Mouse (Mus musculus) left cerebral cortex, postnatal 25 days (tissue): ENCODE results near the gene Slc52a3. TPM values are rescaled to one million over a fixed set of nuclear protein-coding genes. Genes with fewer than 3 reads are reported as not detected.

Source experiments
- DNase-seq, 2 experiments: peaks; one replicate each; pipeline ENCODE4 v3.0.0; 2022; ENCODE audit warnings: low spot score in 2 of 2, mixed read lengths in 1 of 2
- intact Hi-C: fragments of 180-260 bp; cut with DNase I; formaldehyde crosslinking; loops from one replicate; pipeline ENCODE4 v1.15.1; 2025
- total RNA-seq, 2 experiments: library from RNA; stranded (reverse); gene quantifications; 2 replicates each; pipeline ENCODE4 v1.2.3; 2021

The Slc52a3 gene
- total RNA-seq, 2 experiments from 2014 or later = 4.0 to 4.1 TPM

DNA sequence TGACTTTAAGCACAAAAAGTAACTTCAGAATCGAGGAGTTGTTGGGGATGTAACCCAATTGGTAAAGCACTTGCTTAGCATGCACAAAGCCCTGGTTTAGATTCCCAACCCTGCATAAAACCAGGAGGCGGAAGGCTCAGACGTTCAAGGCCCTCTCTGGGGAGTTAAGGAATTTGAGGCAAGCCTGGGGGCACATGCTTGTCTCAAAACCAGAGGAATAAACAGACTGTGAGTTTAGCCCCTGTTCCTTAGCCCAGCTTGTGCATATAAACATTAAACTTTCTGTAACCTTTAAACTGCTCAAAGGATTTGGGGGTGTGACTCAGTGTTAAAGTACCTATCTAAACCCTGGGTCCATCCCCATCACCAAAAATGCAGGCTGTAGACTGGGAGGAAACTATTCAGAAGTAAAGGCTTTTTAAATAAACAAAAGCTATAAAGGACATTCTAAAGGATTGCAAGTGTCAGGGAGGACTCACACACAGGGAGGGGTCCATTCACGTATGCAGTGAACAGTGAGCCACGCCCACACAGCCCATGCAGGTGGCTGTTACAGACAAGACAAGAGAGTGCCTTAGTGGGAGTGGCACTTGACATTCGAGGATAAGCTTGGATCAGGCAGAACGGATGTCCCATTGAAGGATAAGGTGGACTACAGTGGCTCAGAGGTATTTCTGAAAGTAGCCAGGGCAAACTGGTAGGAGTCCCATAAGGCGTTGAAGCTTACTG is 1.6 kb downstream of the Slc52a3 start:
- DNase-seq = no peak
- intact Hi-C loops = no loop called here

DNA sequence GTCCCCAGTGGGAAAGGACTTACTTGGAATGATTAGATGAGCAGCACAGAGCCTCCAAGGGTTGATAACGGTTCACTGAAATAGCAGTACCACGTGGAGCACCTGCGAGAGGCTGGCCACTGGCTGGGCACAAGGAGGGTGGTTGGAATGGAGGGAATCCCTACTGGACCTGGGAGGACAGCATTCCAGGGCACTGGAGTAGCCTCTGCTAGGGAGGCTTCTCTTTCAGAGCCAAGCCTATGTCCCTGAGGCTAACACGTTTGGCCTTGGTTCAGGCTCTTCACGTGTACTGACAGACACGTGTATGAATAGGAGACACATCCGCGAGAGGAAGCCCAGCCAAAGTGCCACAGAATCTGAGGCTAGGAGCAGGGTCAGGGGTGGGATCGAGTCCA is 2.2 kb downstream of the Slc52a3 start:
- intact Hi-C loops = no loop called here
- DNase-seq = no peak

DNA sequence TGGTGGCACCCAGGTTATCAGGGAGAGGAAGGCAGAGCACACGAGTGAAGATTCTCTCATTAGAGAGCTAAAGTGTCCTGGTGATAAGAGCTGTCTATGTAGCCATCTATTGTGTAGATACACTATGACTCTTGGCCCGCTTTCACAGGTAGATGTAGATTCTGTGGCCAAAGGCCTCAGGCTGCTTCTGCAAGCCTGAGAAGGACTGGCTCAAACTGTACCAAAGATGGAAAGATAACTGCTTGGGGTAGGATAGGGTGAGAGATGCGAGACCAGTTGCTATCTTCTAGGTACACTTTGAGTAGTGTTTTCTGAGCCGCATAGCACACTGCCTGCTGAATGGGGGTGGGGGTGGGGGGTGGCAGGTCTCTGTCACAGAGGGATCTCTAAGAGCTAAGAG is 2.6 kb downstream of the Slc52a3 start:
- no peak for DNase-seq
- intact Hi-C loops = no loop called here

DNA sequence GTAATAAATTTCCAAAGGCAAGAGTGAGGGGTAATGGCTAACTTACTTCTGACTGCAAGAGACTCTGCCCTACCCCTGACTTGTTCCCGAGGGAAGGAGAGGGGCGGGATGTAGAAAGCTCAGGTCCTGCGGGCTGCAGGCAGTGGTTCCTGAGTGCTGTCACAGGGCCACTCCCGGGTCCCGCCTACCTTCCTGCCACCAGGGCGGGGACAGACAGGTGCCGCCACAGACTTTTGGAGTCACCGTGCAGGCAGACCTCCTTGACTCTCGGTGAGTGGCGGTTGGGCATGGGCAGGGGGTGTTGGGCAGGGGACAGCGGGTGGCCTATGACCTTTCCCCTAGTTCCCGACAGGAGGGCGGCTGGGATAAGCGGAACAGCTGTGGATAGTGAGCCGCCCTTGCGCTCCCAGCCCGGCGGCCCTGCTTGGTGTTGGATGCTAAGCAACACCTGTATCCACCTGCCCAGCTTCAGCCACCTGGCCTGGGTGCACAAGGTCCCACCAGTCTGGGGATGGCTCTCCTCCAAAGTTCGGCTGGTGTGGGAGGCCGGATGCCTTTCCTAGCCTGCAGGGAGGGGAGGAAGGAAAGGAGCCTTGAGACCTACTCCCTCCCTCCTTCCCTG is 3.5 kb downstream of the Slc52a3 start:
- no peak for DNase-seq
- intact Hi-C loops = no loop called here

DNA sequence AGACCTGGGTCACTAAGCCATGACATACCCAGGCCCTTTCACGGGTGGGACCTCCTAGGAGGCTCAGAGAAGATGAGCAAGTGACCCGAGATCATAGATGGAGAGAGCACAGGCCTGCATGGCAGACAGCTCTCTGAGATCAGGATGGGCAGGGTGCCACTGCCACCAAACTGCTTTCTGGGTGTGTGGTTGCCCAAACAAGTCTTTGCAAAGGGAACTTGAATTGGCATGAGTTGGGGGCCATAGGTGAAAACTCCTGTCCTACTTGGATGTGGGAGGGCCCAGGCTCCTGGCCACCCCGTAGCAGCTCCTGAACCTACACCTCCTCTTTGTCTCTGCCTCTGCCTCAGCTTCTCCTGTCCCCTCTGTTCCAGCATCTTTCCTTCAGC is 4.0 kb downstream of the Slc52a3 start:
- no peak for DNase-seq
- intact Hi-C loops = no loop called here

DNA sequence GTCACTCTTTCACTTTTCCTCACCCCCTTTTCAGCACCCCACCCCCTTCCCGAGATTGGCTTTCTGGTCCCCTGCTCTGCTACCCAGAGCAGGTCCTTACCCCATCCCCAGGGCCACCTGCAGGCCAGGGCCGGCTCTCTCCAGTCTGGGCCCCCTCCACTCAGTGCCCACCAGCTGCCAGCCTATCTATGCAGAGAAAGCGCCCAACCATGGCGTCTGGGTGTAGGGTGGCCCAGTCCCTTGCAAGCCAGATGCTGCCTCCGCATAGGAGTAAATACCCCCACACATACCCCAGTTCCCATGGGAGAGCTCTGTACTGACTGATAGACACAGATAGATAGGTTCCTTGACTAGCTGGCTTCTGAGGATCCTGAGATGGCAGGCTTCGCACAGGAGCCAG is 4.4 kb downstream of the Slc52a3 start:
- intact Hi-C loops = no loop called here
- no peak for DNase-seq

DNA sequence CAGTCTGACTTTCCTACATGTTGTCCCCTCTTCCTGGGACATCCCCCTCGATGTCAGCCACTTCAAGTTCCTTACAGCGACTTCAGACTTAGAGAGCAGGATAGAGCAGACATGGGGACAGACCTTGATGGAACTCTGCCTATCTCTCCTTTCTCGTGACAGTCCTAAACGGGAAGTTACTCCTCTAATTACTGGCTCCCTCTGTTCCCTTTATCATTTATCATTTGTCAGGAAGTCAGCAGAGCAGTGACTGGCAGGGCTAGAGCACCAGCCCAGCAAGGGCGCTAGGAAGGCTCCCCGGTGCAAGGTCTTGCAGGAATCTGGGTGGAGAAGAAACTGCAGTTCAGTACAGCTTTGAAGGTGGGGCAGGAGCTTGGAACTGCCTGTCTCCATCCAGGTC is 6.2 kb downstream of the Slc52a3 start:
- intact Hi-C loops = no loop called here
- DNase-seq = no peak

DNA sequence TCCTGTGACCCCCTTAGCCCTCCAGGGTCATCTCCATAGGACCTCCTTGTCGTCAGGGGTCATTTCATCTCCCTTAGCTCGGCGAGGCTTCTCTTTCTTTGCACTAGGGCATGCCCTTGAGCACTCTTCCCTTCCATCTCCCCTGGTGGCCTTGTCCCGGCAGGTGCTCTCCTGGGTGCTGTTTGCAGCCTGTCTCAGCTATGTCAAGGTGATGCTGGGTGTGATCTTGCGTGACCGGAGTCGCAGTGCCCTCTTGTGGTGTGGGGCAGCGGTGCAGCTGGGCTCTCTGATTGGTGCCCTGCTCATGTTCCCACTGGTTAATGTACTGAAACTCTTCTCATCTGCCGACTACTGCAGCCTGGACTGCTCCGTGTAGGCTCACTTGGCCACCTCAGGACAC is 11.5 kb downstream of the Slc52a3 start:
- intact Hi-C loops = loop anchor here (5.0 kb wide), 1 partner anchor 250 kb away; no protein-coding TSS in a partner anchor
- DNase-seq = peak; percentile 27 to 34

DNA sequence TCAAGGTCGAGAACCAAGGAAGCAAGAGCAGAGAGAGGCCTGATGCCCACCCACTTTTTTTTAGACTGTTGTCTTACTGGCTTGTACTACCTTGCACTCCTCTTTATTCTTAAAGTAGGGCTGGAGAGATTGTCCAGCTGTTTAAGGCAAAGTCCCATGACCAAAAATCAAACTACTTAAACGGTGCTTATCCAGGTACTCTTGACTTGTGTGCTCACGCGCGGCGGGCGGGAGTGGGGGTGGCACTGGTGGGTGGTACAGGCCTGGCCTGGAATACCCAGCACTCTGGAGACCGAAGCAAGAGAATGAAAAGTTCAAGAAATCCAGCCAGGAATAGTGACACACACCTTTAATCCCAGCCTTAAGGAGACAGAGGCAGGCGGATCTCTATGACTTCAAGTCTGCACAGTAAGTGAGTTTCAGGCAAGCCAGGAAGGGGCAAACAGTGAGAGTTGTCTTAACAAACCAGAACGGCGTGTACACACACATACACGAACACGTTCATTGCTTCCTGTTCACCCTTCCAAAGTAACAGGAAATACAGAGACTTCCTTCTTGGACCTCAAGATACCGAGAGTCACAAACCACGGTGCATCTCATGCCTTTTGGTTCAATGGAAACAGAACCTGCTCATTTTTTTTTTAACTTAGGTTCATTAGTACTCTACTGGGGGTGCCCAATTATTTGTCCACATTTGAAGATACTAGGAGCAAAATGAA is 12.9 kb downstream of the Slc52a3 start:
- intact Hi-C loops = loop anchor here (5.0 kb wide), 1 partner anchor 252 kb away; no protein-coding TSS in a partner anchor
- no peak for DNase-seq

DNA sequence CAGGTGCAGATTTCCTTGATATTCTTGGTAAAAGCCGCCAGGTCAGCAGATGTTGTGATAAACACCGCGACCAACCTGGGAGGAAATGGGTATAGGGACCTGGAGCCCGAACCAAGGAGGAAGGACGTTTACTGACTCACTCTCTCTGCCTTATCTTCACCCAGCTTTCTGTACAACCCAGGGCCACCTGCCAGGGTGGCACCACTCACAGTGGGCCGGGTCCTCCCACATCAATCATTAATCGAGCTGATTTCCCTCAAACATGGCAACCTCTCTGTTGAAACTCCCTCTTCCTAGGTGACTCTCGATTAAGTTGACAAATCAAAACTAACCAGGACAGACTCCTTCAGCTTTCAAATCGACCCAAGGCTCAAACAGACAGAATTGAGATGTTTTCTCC is 13.9 kb downstream of the Slc52a3 start:
- intact Hi-C loops = no loop called here
- DNase-seq = no peak

DNA sequence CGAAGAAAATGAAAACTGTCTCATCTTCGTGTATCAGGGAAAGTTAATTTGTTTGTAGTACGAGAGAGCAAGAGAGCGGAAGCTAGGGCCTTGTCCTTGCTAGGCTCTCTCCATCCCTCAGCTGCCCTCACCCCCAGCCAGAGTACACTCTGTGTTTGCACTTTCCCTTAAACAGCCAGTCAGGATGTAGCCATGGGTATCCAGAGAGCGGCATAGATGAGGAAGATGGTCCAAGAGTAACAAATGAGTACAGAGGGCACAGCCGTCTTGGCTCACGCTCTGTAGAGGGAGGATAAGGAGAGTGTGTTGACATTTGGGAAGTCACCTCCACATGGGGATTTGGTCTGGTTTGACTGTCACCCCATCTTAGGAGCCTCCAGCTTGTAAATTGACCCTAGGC is 14.3 kb downstream of the Slc52a3 start:
- no peak for DNase-seq
- intact Hi-C loops = no loop called here

DNA sequence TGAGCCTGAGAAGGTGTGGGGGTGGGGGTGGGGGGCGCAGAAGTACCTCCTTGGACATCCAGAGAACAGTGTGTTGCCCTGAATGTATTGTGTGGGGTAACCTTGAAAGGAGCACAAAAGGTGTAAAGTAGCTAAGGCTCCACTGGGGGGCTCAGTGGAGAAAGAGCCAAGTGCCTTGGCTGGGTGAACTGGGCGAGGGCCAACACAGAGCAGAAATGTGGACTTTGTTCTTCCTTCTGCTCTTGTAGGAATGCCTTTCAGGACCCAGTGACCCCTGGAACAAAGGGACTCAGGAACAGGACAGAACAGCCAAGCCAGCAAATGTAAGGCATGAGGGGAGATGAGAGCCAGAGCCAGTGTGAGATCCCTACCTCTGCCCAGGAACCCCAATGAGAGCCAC is 15.4 kb downstream of the Slc52a3 start:
- intact Hi-C loops = no loop called here

DNA sequence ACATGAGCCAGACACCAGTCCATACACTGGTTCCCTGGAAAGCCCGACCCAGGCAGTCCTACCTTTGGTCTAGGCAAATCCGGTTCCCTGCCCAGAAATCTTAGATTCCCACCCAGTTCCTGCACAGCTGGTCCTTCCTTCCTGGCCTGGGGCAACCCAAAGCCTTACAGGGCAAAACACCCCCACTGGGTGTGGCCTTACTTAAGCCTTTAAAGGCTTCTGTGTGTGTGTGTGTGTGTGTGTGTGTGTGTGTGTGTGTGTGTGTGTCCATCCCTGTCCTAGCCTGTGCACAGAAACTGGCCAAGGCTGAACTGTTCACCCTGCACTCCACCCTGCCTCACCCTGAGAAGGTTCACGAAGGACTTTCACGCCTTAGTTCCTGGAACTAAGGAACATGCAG is 15.9 kb downstream of the Slc52a3 start:
- intact Hi-C loops = no loop called here
- DNase-seq = no peak

More for the DNA sequence above, 15.4 kb downstream of the Slc52a3 start:
- DNase-seq = no peak

DNA sequence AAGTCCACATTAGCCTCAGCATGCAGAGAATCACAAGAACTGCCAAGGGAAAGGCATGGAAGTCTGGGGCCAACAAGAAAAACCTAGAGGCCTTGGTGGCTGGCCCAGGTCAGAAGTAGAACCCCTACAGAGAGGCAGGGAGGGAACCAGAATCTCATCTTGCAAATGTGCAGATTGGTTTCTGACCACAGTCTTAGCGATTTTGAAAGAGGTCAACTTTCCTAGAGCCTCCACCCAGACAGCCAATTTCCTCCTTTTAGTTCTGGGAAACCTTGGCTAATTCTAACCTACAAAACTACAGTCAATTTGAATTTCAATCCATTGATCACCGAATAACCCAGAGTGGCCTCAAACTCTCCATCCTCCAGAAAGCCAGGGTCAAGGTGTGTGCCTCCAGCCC is 16.4 kb downstream of the Slc52a3 start:
- DNase-seq = no peak
- intact Hi-C loops = no loop called here

DNA sequence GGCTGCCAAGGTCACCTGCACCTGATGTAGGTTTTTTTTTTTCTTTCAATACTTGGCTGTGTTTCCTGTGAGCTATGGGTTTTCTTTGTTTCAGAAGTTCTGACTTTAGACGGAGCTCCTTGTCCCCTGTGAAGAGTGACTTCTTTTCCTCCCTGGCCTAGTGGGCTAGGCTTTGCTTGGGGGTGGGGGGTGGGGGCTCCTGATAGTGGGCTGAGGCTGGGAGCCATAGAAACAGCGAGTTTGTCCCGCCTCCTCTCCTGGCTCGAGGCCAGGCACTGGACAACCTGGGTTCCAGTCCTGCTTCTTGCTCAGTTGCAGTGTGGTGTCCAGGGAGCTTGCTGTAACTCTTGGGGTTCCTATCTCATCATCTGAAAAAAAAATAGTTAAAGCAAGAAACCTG is 19.7 kb downstream of the Slc52a3 start:
- DNase-seq = no peak
- intact Hi-C loops = no loop called here

DNA sequence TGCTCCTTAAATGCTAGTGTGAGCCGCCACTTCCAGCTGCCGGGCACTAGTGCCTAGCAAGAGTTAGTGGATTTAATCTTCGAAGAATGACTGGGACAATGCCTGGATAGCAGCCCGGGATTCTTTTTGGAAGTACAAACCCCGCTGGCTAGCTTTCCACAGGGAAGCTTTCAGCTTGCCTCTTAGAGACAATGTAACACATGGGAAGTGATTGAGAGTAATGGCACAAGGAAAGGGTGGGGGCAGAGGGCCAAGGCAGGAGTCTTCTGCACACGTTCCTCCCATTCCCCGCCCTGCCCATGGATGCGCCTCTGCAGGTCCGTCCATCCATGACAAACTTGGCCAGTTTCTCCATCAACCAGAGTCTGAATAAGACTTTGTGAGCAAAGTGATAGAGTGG is 20.4 kb downstream of the Slc52a3 start:
- no peak for DNase-seq
- intact Hi-C loops = no loop called here

DNA sequence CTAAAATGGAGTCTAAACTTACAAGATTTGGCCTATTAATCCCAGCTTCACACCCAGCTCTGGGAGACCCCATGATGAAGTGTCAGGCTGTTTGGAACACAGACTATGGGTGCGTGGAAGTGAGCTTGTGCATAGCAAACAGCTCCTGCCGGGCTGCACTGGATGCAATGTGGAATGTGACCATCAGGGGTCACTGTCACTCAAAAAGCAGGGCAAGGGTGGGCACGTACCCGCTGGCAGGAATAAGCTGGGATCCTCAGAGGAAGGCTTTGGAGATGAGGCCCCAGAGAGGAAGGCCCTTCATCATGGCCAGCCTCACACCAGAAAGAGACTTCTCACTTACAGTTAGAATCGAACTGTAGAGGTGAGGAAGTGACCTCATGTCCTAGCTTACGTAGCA is 23.9 kb downstream of the Slc52a3 start:
- intact Hi-C loops = loop anchor here (10.0 kb wide), 1 partner anchor 345 kb away; no protein-coding TSS in a partner anchor
- DNase-seq = peak; percentile 22 to 28

DNA sequence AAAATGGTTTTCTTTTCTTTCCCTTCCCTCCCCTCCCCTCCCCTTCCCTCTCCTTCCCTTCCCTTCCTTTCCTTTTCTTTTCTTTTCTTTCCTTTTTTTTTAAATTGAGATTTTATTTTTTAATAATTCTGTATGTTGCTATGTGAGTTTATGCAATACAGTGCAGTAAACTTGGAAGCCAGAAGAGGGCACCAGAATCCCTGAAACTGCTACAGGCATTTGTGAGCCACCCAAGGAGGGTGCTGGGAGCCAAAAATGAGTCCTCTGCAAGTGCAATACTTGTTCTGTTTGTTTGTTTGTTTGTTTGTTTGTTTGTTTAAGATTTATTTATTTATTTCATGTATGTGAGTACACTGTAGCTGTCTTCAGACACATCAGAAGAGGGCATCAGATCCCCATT is 25.7 kb downstream of the Slc52a3 start:
- intact Hi-C loops = loop anchor here (10.0 kb wide), 1 partner anchor 343 kb away; no protein-coding TSS in a partner anchor

DNA sequence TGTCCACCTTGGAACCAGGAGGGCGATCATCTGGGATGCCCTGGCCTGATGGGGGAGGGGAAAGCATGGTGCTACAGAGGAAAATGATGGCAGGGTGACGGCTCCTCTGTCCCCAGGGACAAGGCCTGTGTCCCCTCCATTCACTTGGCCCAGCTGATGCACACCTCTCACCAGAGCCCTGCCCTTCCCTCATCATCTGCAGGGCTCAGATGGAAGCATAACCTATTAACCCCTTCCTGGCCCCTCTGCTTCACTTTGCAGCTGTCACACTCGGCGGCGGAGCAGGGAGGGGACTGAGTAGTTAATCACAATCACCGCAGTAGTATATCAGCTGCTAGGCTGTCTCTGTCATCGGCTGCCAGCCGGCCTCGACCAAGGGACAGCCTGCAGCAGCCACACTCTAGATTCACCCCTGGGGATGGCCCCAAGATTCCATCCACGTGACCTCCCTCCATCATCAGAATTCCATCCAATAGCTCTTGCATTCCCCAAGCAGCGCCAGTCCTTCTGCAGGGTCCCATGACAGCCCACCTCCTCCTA is 28.6 kb downstream of the Slc52a3 start:
- intact Hi-C loops = loop anchor here (10.0 kb wide), 1 partner anchor 340 kb away; no protein-coding TSS in a partner anchor
- no peak for DNase-seq

More for the DNA sequence above, 25.7 kb downstream of the Slc52a3 start:
- no peak for DNase-seq
